ENCODE assay signal across 18 mouse cellular contexts in genomic region chr4:125199281-125199680, GRCm38 (mm10).
"Had no signal": no experiment of that assay in that cellular context is flagged by ENCODE, and none has a peak within 500 bp of the region (broad histone marks: within the 10 kb centered on the region; RNA-seq: fewer than 3 reads in every experiment).

No protein-coding gene starts in this region.

- H3K27ac ChIP-seq: liver, embryonic 13.5 days; liver, embryonic 15.5 days; lung, embryonic 15.5 days; macrophage; midbrain, embryonic 13.5 days; neural tube, embryonic 12.5 days; stomach, embryonic 15.5 days; stomach, postnatal 0 days had no signal

- H3K27me3 ChIP-seq: liver, embryonic 13.5 days; liver, embryonic 15.5 days; lung, embryonic 15.5 days had no signal

- H3K9me3 ChIP-seq: liver, embryonic 13.5 days; liver, embryonic 15.5 days; lung, embryonic 15.5 days; megakaryocyte, embryonic 14.5 days; midbrain, embryonic 13.5 days; neural tube, embryonic 12.5 days; stomach, embryonic 15.5 days had no signal

- DNase-seq: liver, embryonic 13.5 days; liver, postnatal 0 days; lung, adult 2 months; lung, postnatal 14 days; lung, postnatal 36 days; right cerebral cortex, postnatal 14 days; thymus, postnatal 14 days; thymus, postnatal 36 days had no signal

- H3K4me2 ChIP-seq: liver, embryonic 13.5 days; liver, embryonic 15.5 days; lung, embryonic 15.5 days; midbrain, embryonic 11.5 days; midbrain, embryonic 13.5 days; neural tube, embryonic 12.5 days; stomach, embryonic 15.5 days had no signal

- H3K36me3 ChIP-seq: liver, embryonic 13.5 days; liver, embryonic 15.5 days; lung, embryonic 15.5 days; midbrain, embryonic 13.5 days; neural tube, embryonic 12.5 days; stomach, embryonic 15.5 days had no signal

- H3K4me3 ChIP-seq: liver, embryonic 13.5 days; liver, embryonic 15.5 days; lung, embryonic 15.5 days; megakaryocyte, embryonic 14.5 days; midbrain, embryonic 13.5 days; neural tube, embryonic 12.5 days; stomach, embryonic 15.5 days had no signal

- ATAC-seq: liver, postnatal 0 days; lung, postnatal 0 days; midbrain, embryonic 13.5 days had no signal

- H3K9ac ChIP-seq: liver, embryonic 13.5 days; liver, embryonic 15.5 days; liver, postnatal 0 days; lung, embryonic 15.5 days; midbrain, embryonic 13.5 days; neural tube, embryonic 12.5 days; stomach, embryonic 15.5 days had no signal

- H3K4me1 ChIP-seq: liver, embryonic 13.5 days; liver, embryonic 15.5 days; lung, embryonic 15.5 days; megakaryocyte, embryonic 14.5 days; stomach, embryonic 15.5 days had no signal
